Mouse (Mus musculus): ENCODE results near the gene Pigm. TPM values are rescaled to one million over a fixed set of nuclear protein-coding genes. Genes with fewer than 3 reads are reported as not detected.
A peak's percentile ranks its signal among the peaks of the same experiment; 100 is the strongest.

Pigm gene
- polyA plus RNA-seq, 1 experiment: 8.2 TPM

GRCm38 (mm10) chr1:172406077-172406706 is 29.8 kb downstream of the Pigm start:
- no peak for DNase-seq
- Histone ChIP-seq H3K4me1 (ENCODE audit: control insufficient read depth, insufficient read depth, low read length) (no peaks in the 10 kb centered on the region), H3K4me3 (replicated peaks; ENCODE audit: extremely low read depth, low read depth, low read length) (no peak overlapping the region)
- TF ChIP-seq CTCF (IDR thresholded peaks at IDR 0.05; ENCODE audit: insufficient read depth, low read length): no peak
- TF ChIP-seq POLR2A (IDR thresholded peaks at IDR 0.05; ENCODE audit: borderline replicate concordance, extremely low read depth, low read depth, low read length): no peak
- WGBS: 40% methylated on average over 16 of the region's 16 CpGs

- TF ChIP-seq CTCF (IDR thresholded peaks at IDR 0.05; ENCODE audit: insufficient read depth, low read length) (peak; percentile 47; the same call in 1 of the 2 replicates), POLR2A (IDR thresholded peaks at IDR 0.05; ENCODE audit: borderline replicate concordance, extremely low read depth, low read depth, low read length) (no peak)
- WGBS: 6% methylated on average over 6 of the region's 6 CpGs
- Histone ChIP-seq H3K4me3 (replicated peaks; ENCODE audit: extremely low read depth, low read depth, low read length) (no peak overlapping the region), H3K4me1 (ENCODE audit: control insufficient read depth, insufficient read depth, low read length) (no peaks in the 10 kb centered on the region)
- DNase-seq: no peak
These were observed 32.6 kb downstream of the Pigm start for GRCm38 (mm10) chr1:172408996-172409395.

DNA sequence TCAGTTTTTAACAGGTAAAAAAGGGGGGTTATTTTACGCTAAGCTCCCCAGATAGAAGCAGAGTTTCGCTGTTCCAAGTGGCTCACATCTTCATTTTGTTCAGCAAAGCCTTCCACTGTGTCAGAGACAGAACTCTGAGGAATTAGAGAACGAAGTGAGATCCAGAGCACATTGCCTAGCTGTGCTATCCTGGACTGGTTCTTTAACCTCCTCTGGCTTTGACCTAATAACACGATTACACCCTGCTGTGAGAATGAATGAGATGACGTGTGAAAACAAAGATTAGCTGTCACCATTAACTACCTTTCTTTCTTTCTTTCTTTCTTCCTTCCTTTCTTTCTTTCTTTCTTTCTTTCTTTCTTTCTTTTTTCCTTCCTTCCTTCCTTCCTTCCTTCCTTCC is 33.1 kb downstream of the Pigm start:
- WGBS: 14% methylated on average over 5 of the region's 5 CpGs
- TF ChIP-seq CTCF (IDR thresholded peaks at IDR 0.05; ENCODE audit: insufficient read depth, low read length): no peak
- no peak for TF ChIP-seq POLR2A (IDR thresholded peaks at IDR 0.05; ENCODE audit: borderline replicate concordance, extremely low read depth, low read depth, low read length)

DNA sequence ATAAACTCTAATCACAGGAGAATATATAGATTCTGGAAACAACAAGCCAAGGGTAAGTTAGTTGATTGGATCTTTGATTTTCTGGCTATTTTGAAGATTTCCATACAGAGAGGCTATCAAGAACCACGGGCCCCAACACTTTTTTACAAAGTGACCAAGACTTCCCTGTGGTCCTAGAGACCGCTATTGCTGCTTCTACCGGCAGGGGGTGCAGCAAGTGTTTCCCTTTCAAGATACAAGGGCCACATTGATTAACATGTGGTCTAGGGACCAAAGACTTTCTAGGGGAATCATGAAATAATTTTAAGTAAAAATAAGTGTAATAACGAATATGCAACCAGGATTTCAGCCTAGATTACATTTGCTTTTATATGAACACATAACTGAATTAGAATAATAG is 34.5 kb downstream of the Pigm start:
- TF ChIP-seq POLR2A (IDR thresholded peaks at IDR 0.05; ENCODE audit: borderline replicate concordance, extremely low read depth, low read depth, low read length): no peak
- peak; percentile 67 for TF ChIP-seq CTCF (IDR thresholded peaks at IDR 0.05; ENCODE audit: insufficient read depth, low read length)
- WGBS: 7% methylated on average over 4 of the region's 4 CpGs
- no peaks in the 10 kb centered on the region for H3K4me1 ChIP-seq (ENCODE audit: control insufficient read depth, insufficient read depth, low read length)
- peak; percentile 53 for DNase-seq
- no peak overlapping the region for H3K4me3 ChIP-seq (replicated peaks; ENCODE audit: extremely low read depth, low read depth, low read length)

More for the DNA sequence above, 33.1 kb downstream of the Pigm start:
- Histone ChIP-seq H3K4me1 (ENCODE audit: control insufficient read depth, insufficient read depth, low read length) (no peaks in the 10 kb centered on the region), H3K4me3 (replicated peaks; ENCODE audit: extremely low read depth, low read depth, low read length) (no peak overlapping the region)
- no peak for DNase-seq

DNA sequence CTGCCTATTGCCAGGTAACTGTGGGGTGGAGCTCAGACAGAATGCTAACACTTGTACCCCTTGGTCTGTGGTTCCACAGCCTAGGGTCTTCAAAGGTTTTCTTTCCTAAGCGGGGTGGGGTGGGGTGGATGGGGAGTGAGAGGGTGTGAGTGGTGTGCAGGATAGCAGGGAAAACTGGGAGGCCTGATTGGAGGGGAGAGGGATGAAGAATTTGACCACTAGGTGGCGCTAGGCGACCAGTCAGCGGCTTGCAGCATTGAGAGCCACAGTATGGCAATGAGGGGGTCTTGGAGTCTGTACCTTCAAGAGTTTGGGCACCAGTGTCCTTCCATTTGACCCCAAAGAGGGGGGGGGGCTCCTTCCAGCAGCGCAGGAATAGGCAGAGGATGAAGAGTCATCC is 35.9 kb downstream of the Pigm start:
- Histone ChIP-seq H3K4me1 (ENCODE audit: control insufficient read depth, insufficient read depth, low read length) (no peaks in the 10 kb centered on the region), H3K4me3 (replicated peaks; ENCODE audit: extremely low read depth, low read depth, low read length) (no peak overlapping the region)
- peak; percentile 71 for DNase-seq
- WGBS: 1% methylated on average over 5 of the region's 5 CpGs
- no peak for TF ChIP-seq POLR2A (IDR thresholded peaks at IDR 0.05; ENCODE audit: borderline replicate concordance, extremely low read depth, low read depth, low read length)
- peak; percentile 96 for TF ChIP-seq CTCF (IDR thresholded peaks at IDR 0.05; ENCODE audit: insufficient read depth, low read length)

DNA sequence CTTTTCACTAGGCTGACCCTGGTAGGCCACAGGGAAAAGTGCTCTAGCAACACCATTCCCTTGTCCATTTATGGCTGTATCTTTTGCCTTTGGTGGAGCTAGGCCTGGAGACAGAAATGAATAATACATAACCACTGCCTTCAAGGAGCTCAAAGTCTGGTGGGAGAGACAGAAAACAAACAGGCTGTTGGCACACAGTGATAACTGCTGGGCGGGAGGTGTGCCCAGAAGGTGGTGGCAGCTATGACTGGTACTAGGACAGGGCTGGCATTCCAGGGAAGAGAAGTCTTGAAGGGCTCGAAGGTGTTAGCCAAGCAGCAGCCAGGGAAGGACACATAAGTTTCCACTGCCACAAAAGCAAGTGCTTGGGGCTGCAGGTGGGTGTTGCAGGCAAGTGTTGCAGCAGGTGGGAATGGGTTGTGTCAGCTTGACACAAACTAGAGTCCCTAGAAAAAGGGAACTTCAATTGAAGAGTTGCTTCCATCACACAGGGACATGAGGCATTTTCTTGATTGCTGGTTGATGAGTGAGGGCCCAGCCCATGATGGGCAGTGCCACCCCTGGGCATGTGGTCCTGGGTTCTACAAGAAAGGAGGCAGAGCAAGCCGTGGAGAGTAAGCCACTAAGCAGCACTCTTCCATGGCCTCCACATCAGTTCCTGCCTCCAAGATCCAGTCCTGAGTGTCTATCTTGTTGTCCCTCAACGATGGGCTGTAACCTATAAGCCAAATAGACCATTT is 37.3 kb downstream of the Pigm start:
- Histone ChIP-seq H3K4me3 (replicated peaks; ENCODE audit: extremely low read depth, low read depth, low read length) (no peak overlapping the region), H3K4me1 (ENCODE audit: control insufficient read depth, insufficient read depth, low read length) (no peaks in the 10 kb centered on the region)
- no peak for TF ChIP-seq POLR2A (IDR thresholded peaks at IDR 0.05; ENCODE audit: borderline replicate concordance, extremely low read depth, low read depth, low read length)
- TF ChIP-seq CTCF (IDR thresholded peaks at IDR 0.05; ENCODE audit: insufficient read depth, low read length): no peak
- WGBS: 68% methylated on average over 4 of the region's 4 CpGs
- DNase-seq: no peak

- WGBS: 70% methylated on average over 6 of the region's 6 CpGs
- Histone ChIP-seq H3K4me3 (replicated peaks; ENCODE audit: extremely low read depth, low read depth, low read length) (no peak overlapping the region), H3K4me1 (ENCODE audit: control insufficient read depth, insufficient read depth, low read length) (no peaks in the 10 kb centered on the region)
- DNase-seq: no peak
- no peak for TF ChIP-seq CTCF (IDR thresholded peaks at IDR 0.05; ENCODE audit: insufficient read depth, low read length)
- no peak for TF ChIP-seq POLR2A (IDR thresholded peaks at IDR 0.05; ENCODE audit: borderline replicate concordance, extremely low read depth, low read depth, low read length)
These were observed 37.9 kb downstream of the Pigm start for GRCm38 (mm10) chr1:172414231-172414585.

GRCm38 (mm10) chr1:172415061-172415460 is 38.7 kb downstream of the Pigm start:
- 71% methylated on average over 7 of the region's 7 CpGs for WGBS
- no peak for DNase-seq
- no peak for TF ChIP-seq CTCF (IDR thresholded peaks at IDR 0.05; ENCODE audit: insufficient read depth, low read length)
- no peak for TF ChIP-seq POLR2A (IDR thresholded peaks at IDR 0.05; ENCODE audit: borderline replicate concordance, extremely low read depth, low read depth, low read length)
- Histone ChIP-seq H3K4me1 (ENCODE audit: control insufficient read depth, insufficient read depth, low read length) (no peaks in the 10 kb centered on the region), H3K4me3 (replicated peaks; ENCODE audit: extremely low read depth, low read depth, low read length) (no peak overlapping the region)

DNA sequence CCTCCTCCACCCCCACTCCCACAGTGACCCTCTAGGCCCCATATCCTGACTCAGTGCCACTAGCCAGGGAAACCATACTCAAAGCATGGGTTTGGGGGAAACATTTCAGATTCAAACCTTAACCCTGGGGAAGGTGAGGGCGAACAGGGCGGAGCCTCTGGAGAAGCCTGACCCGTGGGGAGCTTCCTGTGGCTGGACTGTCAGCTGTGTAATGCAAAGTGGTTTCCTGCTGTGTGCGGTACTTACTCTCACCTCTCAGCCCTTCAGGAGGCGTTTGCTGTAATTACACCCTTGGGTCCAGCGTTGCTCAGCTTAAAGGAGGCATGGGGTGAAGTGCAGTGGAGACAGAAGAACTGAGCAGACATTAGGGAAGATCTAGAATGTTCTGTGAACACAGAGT is 41.8 kb downstream of the Pigm start:
- no peak for TF ChIP-seq POLR2A (IDR thresholded peaks at IDR 0.05; ENCODE audit: borderline replicate concordance, extremely low read depth, low read depth, low read length)
- no peak for TF ChIP-seq CTCF (IDR thresholded peaks at IDR 0.05; ENCODE audit: insufficient read depth, low read length)
- Histone ChIP-seq H3K4me3 (replicated peaks; ENCODE audit: extremely low read depth, low read depth, low read length) (no peak overlapping the region), H3K4me1 (ENCODE audit: control insufficient read depth, insufficient read depth, low read length) (no peaks in the 10 kb centered on the region)
- no peak for DNase-seq
- WGBS: 34% methylated on average over 6 of the region's 6 CpGs

GRCm38 (mm10) chr1:172418642-172419041 is 42.3 kb downstream of the Pigm start:
- no peak overlapping the region for H3K4me3 ChIP-seq (replicated peaks; ENCODE audit: extremely low read depth, low read depth, low read length)
- TF ChIP-seq POLR2A (IDR thresholded peaks at IDR 0.05; ENCODE audit: borderline replicate concordance, extremely low read depth, low read depth, low read length): no peak
- TF ChIP-seq CTCF (IDR thresholded peaks at IDR 0.05; ENCODE audit: insufficient read depth, low read length): no peak
- no peaks in the 10 kb centered on the region for H3K4me1 ChIP-seq (ENCODE audit: control insufficient read depth, insufficient read depth, low read length)
- WGBS: 56% methylated on average over 3 of the region's 3 CpGs
- DNase-seq: no peak
